Mouse (Mus musculus) kidney, adult 2 months (tissue): ENCODE data around the gene Gucy1b2. TPM values are rescaled to one million over a fixed set of nuclear protein-coding genes. Genes with fewer than 3 reads are reported as not detected.
A peak's percentile ranks its signal among the peaks of the same experiment; 100 is the strongest.

Experiments
- DNase-seq: peaks from one replicate; pipeline ENCODE4 v3.0.0; 2021
- H3K27ac ChIP-seq: fragments of 200-500 bp; 2 replicates; pipeline ENCODE4 v1.5.1; 2012; ENCODE audit warnings: low read depth, low read length, control low read depth, inconsistent platforms; ENCODE audit not compliant: insufficient read depth
- H3K27me3 ChIP-seq: fragments of 200-500 bp; replicated peaks from 2 replicates; pipeline ENCODE4 v1.6.1; 2012; ENCODE audit warnings: mild to moderate bottlenecking, moderate library complexity, low read length, inconsistent platforms; ENCODE audit not compliant: control insufficient read depth, insufficient read depth
- H3K36me3 ChIP-seq: fragments of 200-500 bp; 2 replicates; pipeline ENCODE4 v1.6.1; 2012; ENCODE audit warnings: mild to moderate bottlenecking, moderate library complexity, low read length, inconsistent platforms; ENCODE audit not compliant: control insufficient read depth, insufficient read depth
- H3K4me1 ChIP-seq: fragments of 200-500 bp; 2 replicates; pipeline ENCODE4 v1.6.1; 2011; ENCODE audit warnings: low read length; ENCODE audit not compliant: control insufficient read depth, insufficient read depth
- H3K4me3 ChIP-seq: fragments of 200-500 bp; 2 replicates; pipeline ENCODE4 v1.5.1; 2011; ENCODE audit warnings: mild to moderate bottlenecking, low read depth, low read length, control low read depth; ENCODE audit not compliant: insufficient read depth
- CTCF ChIP-seq: fragments of 200-500 bp; conservative IDR thresholded peaks from 2 replicates; pipeline ENCODE4 v1.5.1; 2011; ENCODE audit warnings: low read depth, mild to moderate bottlenecking, control low read depth, low read length, moderate library complexity, mixed read lengths; ENCODE audit not compliant: insufficient read depth, insufficient read length
- POLR2A ChIP-seq: fragments of 200-500 bp; IDR thresholded peaks from one replicate; pipeline ENCODE4 v1.6.1; 2011; ENCODE audit warnings: low read depth, low read length, control low read depth
- WGBS: fragments of 180-500 bp; shearing (Covaris S2); methylation state at CpG from one replicate; pipeline ENCODE4 v1.1.7; 2018; 5-methylcytosine and 5-hydroxymethylcytosine counted together
- polyA plus RNA-seq: library from polyadenylated mRNA; depleted of rRNA; stranded (reverse); fragments of >200 nt; gene quantifications from 2 replicates; pipeline ENCODE4 v1.2.3, GENCODE M21; 2012

Gene Gucy1b2
- polyA plus RNA-seq, 1 experiment, result 0.05 TPM

DNA sequence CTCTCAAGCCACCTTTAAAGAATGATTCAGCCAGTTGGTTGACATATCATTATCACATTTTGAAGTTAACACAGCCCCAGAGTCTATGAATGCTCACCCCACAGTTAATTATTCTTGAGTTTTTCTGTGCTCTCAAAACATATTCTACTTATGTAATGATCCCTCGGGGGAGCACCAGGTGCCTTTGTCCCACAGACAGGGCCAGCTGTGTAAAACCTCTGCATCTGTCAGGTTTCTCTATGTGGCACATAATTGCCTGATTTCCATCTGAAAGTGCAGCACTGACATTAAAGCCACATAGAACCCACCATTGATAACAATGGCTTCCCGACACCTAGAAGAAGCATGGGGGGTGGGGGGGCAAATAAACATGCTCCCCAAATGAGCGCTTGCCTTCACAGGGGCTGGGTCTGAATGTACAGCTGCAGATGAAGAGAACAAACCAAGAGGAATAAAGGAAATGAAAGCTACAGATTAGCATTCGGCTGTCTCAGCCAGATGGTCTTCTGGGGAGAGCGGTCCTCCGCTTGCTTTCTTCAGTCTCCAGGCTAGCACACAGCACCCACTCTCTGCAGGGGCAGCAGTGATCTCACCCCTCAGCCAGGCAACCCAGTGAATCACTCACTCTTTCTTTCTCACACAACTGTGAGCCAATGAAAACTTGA lies 66.9 kb downstream of the Gucy1b2 start:
- WGBS, result 79% methylated on average over 6 of the region's 6 CpGs
- Histone ChIP-seq H3K4me1 (no peaks in the 10 kb centered on the region), H3K27me3 (no peaks in the 10 kb centered on the region), H3K36me3 (no peaks in the 10 kb centered on the region), H3K27ac (no peak overlapping the region), H3K4me3 (no peak overlapping the region)
- TF ChIP-seq CTCF, result no peak
- no peak for TF ChIP-seq POLR2A
- DNase-seq, result no peak

DNA sequence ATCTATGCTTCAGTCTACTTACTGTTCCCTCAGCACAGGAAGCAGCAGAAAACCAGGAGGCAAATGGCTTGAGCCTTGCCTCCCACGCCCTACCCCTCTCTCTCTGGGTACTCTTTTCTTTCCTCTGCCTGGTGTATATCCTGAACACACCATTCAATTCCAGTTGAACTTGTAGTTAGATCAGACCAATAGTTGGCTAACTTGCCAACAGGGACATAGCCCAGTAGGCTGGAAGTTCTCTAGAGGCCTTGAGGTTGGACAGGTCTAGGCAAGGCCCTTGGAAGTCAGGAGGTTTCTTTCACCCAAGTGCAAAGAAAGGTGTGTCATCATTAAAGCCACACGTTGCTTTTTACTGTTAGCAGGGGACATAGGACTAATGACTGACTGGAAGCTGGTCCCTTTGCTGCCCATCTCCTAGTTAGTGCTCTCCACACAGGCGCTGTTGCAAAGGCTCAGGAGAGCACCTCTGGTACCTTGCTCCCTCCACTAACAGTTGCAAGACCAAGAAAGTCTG lies 72.2 kb downstream of the Gucy1b2 start:
- 87% methylated on average over 3 of the region's 3 CpGs for WGBS

DNA sequence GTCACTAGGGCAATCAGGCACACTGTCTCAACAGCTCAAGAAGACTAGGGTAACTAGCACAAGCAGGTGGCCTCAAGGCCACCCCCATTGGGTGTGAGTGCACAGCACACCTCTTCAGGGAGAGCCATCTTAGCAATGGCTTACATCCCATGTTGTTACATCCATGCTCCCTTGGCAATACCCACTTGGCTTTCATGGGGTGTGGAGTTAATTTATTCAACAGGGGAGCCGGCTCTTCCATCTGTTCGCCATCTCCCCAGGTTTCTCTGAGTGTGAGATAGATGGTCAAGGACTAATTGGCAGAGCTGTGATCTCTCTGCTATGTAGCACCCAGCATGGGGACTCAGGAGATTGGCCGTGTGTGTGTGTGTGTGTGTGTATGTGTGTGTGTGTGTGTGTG lies 73.0 kb downstream of the Gucy1b2 start:
- 92% methylated on average over 3 of the region's 3 CpGs for WGBS
- Histone ChIP-seq H3K4me3 (no peak overlapping the region), H3K4me1 (no peaks in the 10 kb centered on the region), H3K27ac (no peak overlapping the region), H3K27me3 (no peaks in the 10 kb centered on the region), H3K36me3 (no peaks in the 10 kb centered on the region)
- TF ChIP-seq CTCF (no peak), POLR2A (no peak)
- no peak for DNase-seq

More for the DNA sequence above, 72.2 kb downstream of the Gucy1b2 start:
- Histone ChIP-seq H3K27me3 (no peaks in the 10 kb centered on the region), H3K36me3 (no peaks in the 10 kb centered on the region), H3K4me1 (no peaks in the 10 kb centered on the region), H3K27ac (no peak overlapping the region), H3K4me3 (no peak overlapping the region)
- no peak for DNase-seq
- TF ChIP-seq POLR2A (no peak), CTCF (no peak)

DNA sequence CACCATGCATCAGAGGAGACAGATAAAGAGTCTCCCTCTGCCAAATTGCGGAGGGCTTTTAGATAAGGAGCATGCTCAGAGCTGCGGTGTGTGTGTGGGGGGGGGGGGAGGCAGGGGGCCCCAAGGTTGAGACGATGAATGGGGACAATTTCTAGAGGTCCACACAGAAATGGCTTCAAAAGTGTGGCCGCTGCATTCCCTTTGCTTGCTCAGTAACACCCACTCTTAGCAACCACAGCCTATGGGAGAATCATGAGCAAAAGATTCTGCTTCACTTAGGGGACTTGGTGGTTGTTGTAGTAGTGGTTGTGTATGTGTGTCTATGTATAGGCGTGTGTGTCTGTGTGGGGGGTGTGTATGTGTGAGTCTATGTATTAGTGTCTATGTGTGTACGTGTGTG lies 75.5 kb downstream of the Gucy1b2 start:
- H3K27me3 ChIP-seq, result no peaks in the 10 kb centered on the region
- H3K4me1 ChIP-seq, result no peaks in the 10 kb centered on the region
- TF ChIP-seq POLR2A, result no peak
- TF ChIP-seq CTCF, result no peak
- no peaks in the 10 kb centered on the region for H3K36me3 ChIP-seq
- no peak overlapping the region for H3K4me3 ChIP-seq
- no peak overlapping the region for H3K27ac ChIP-seq
- WGBS, result 90% methylated on average over 6 of the region's 6 CpGs
- no peak for DNase-seq

- Histone ChIP-seq H3K36me3 (no peaks in the 10 kb centered on the region), H3K27me3 (no peaks in the 10 kb centered on the region), H3K27ac (no peak overlapping the region), H3K4me1 (no peaks in the 10 kb centered on the region), H3K4me3 (no peak overlapping the region)
- TF ChIP-seq CTCF (no peak), POLR2A (no peak)
- no peak for DNase-seq
- WGBS, result 93% methylated on average over 2 of the region's 2 CpGs
Observed at GRCm38 (mm10) chr14:62379391-62379790, 76.7 kb downstream of the Gucy1b2 start.

GRCm38 (mm10) chr14:62376115-62376514 lies 80.0 kb downstream of the Gucy1b2 start:
- H3K4me1 ChIP-seq, result no peaks in the 10 kb centered on the region; the same call in 1 of the 2 replicates
- H3K27me3 ChIP-seq, result no peaks in the 10 kb centered on the region
- no peaks in the 10 kb centered on the region for H3K36me3 ChIP-seq
- TF ChIP-seq POLR2A, result no peak
- no peak for TF ChIP-seq CTCF
- no peak overlapping the region for H3K4me3 ChIP-seq
- no peak for DNase-seq
- H3K27ac ChIP-seq, result no peak overlapping the region
- WGBS, result 68% methylated on average over 2 of the region's 2 CpGs

- DNase-seq, result peak; percentile 76
- H3K4me1 ChIP-seq, result no peaks in the 10 kb centered on the region; the same call in 1 of the 2 replicates
- TF ChIP-seq CTCF (no peak), POLR2A (no peak)
- no peak overlapping the region for H3K4me3 ChIP-seq
- H3K27me3 ChIP-seq, result no peaks in the 10 kb centered on the region
- H3K27ac ChIP-seq, result no peak overlapping the region
- no peaks in the 10 kb centered on the region for H3K36me3 ChIP-seq
Observed at GRCm38 (mm10) chr14:62375694-62376093, 80.4 kb downstream of the Gucy1b2 start.
